Mouse (Mus musculus) large intestine, adult 2 months (tissue): Measurements from ENCODE around the gene Zfp383. TPM values are rescaled to one million over a fixed set of nuclear protein-coding genes. Genes with fewer than 3 reads are reported as not detected.
"Not testable (repeated sequence)": the region's sequence is repeated elsewhere in the genome, so short reads cannot be mapped to it uniquely, and the experiment has no call there.

Experiments
- DNase-seq: peaks from one replicate; pipeline ENCODE4 v3.0.0-alpha.2; 2012; ENCODE audit warnings: low read depth, low spot score
- WGBS: fragments of 180-500 bp; shearing (Covaris S2); methylation state at CpG from one replicate; pipeline ENCODE4 v1.1.7; 2018; 5-methylcytosine and 5-hydroxymethylcytosine counted together
- polyA plus RNA-seq: library from polyadenylated mRNA; depleted of rRNA; stranded (reverse); fragments of >200 nt; gene quantifications from 2 replicates; pipeline ENCODE4 v1.2.3, GENCODE M21; 2012; rRNA removed

Gene Zfp383
- polyA plus RNA-seq, 1 experiment = 0.50 TPM

- DNase-seq = no peak
- WGBS = 71% methylated on average over 6 of the region's 6 CpGs
These were observed 13.5 kb downstream of the Zfp383 start for GRCm38 (mm10) chr7:29921439-29922093.

- WGBS = 62% methylated on average over 2 of the region's 2 CpGs
- no peak for DNase-seq
These were observed 14.8 kb downstream of the Zfp383 start for GRCm38 (mm10) chr7:29922780-29923179.

- DNase-seq = no peak
- 87% methylated on average over 6 of the region's 6 CpGs for WGBS
These were observed 30.8 kb downstream of the Zfp383 start for GRCm38 (mm10) chr7:29938856-29939255.

- DNase-seq = no peak
- WGBS = 91% methylated on average over 11 of the region's 11 CpGs
These were observed 33.0 kb downstream of the Zfp383 start for GRCm38 (mm10) chr7:29941027-29941426.

GRCm38 (mm10) chr7:29942740-29943139 lies 34.7 kb downstream of the Zfp383 start:
- no peak for DNase-seq
- 52% methylated on average over 2 of the region's 2 CpGs for WGBS

GRCm38 (mm10) chr7:29943720-29944119 lies 35.7 kb downstream of the Zfp383 start:
- 78% methylated on average over 2 of the region's 2 CpGs for WGBS
- no peak for DNase-seq

GRCm38 (mm10) chr7:29944201-29944600 lies 36.2 kb downstream of the Zfp383 start:
- DNase-seq = no peak
- 84% methylated on average over 2 of the region's 2 CpGs for WGBS

GRCm38 (mm10) chr7:29953086-29953485 lies 45.1 kb downstream of the Zfp383 start:
- DNase-seq = no peak
- WGBS = 30% methylated on average over 10 of the region's 10 CpGs

- under 1% methylated on average over 52 of the region's 52 CpGs for WGBS
- peak; percentile 66 for DNase-seq
These were observed 45.7 kb downstream of the Zfp383 start, which contains the start of gene Zfp74 for GRCm38 (mm10) chr7:29953513-29954401. TSS of gene Zfp74 (minus strand) at chr7:29954089.

- WGBS = 11% methylated on average over 4 of the region's 4 CpGs
- peak; percentile 33 for DNase-seq
These were observed 46.7 kb downstream of the Zfp383 start for GRCm38 (mm10) chr7:29954731-29955130.

- WGBS = 45% methylated on average over 9 of the region's 10 CpGs
- DNase-seq = no peak
These were observed 48.2 kb downstream of the Zfp383 start for GRCm38 (mm10) chr7:29956257-29956656.

- no peak for DNase-seq
- 81% methylated on average over 11 of the region's 11 CpGs for WGBS
These were observed 50.2 kb downstream of the Zfp383 start for GRCm38 (mm10) chr7:29958125-29958724.

GRCm38 (mm10) chr7:29959004-29959403 lies 51.0 kb downstream of the Zfp383 start:
- 54% methylated on average over 3 of the region's 3 CpGs for WGBS
- DNase-seq = no peak

GRCm38 (mm10) chr7:29965115-29965810 lies 57.2 kb downstream of the Zfp383 start:
- DNase-seq = not testable (repeated sequence)
- WGBS = 62% methylated on average over 39 of the region's 39 CpGs

Other genes starting within 250 kb of the Zfp383 start
- gene Catsperg2, start 181.2 kb upstream of the Zfp383 start, polyA plus RNA-seq = 0.02 TPM in 1 of 2 replicates, not detected in the other
- gene Zfp84, start 139.7 kb upstream of the Zfp383 start, polyA plus RNA-seq = 2.9 and 4.9 TPM in 2 replicates
- gene Zfp30, start 124.2 kb upstream of the Zfp383 start, polyA plus RNA-seq = 0.46 and 0.73 TPM in 2 replicates
- 2.0 and 2.9 TPM in 2 replicates for gene Zfp790, start 92.1 kb upstream of the Zfp383 start, polyA plus RNA-seq
- 0.16 and 0.43 TPM in 2 replicates for gene Zfp940, start 54.6 kb upstream of the Zfp383 start, polyA plus RNA-seq
- 0.66 and 0.82 TPM in 2 replicates for gene Zfp420, start 48.2 kb upstream of the Zfp383 start, polyA plus RNA-seq
- 1.8 and 1.9 TPM in 2 replicates for gene Zfp27, start 1.7 kb upstream of the Zfp383 start, polyA plus RNA-seq
- 1.2 and 1.7 TPM in 2 replicates for gene Zfp74, start 45.9 kb downstream of the Zfp383 start, polyA plus RNA-seq
- gene Zfp568, start 75.7 kb downstream of the Zfp383 start, polyA plus RNA-seq = 4.1 and 5.5 TPM in 2 replicates
- gene Zfp14, start 143.2 kb downstream of the Zfp383 start, polyA plus RNA-seq = 1.1 and 2.5 TPM in 2 replicates
- 0.25 and 0.35 TPM in 2 replicates for gene Zfp82, start 164.7 kb downstream of the Zfp383 start, polyA plus RNA-seq
- 0.25 TPM in 1 of 2 replicates, not detected in the other for gene Gm26920, start 182.2 kb downstream of the Zfp383 start, polyA plus RNA-seq
- gene Zfp566, start 182.3 kb downstream of the Zfp383 start, polyA plus RNA-seq = 1.0 and 1.2 TPM in 2 replicates
- gene Zfp260, start 186.6 kb downstream of the Zfp383 start, polyA plus RNA-seq = 11.4 and 12.5 TPM in 2 replicates
- gene Zfp382, start 213.7 kb downstream of the Zfp383 start, polyA plus RNA-seq = 0.20 and 1.2 TPM in 2 replicates